Mouse (Mus musculus): ENCODE data around the gene Gnl1. TPM values are rescaled to one million over a fixed set of nuclear protein-coding genes. Genes with fewer than 3 reads are reported as not detected.
"Not testable (repeated sequence)": the region's sequence is repeated elsewhere in the genome, so short reads cannot be mapped to it uniquely, and the experiment has no call there.

Gene Gnl1
- polyA plus RNA-seq (2015; fragmentation: Nextera tagmentation; extraction: Ambion mirVana) = 60.8 and 65.1 TPM in 2 replicates

GRCm38 (mm10) chr17:35979401-35980362, at the start of gene Gnl1, which contains the start of gene Prr3:
TSS of gene Gnl1 (plus strand) at chr17:35979851.
TSS of gene Prr3 (minus strand) at chr17:35980236.
- peaks cover 48% of the 10 kb centered on the region for H3K36me3 ChIP-seq
- H3K9me3 ChIP-seq = no peaks in the 10 kb centered on the region
- peak within 1 kb of the TSS; percentile 89 for H3K4me2 ChIP-seq (replicated peaks)
- H3K4me3 ChIP-seq = peak within 1 kb of the TSS; percentile 87
- H3K27me3 ChIP-seq = no peaks in the 10 kb centered on the region
- peak within 1 kb of the TSS; percentile 90 for H3K27ac ChIP-seq
- H3K4me1 ChIP-seq = peaks cover 19% of the 10 kb centered on the region
- ATAC-seq (ENCODE audit: low FRiP score, low read depth) = peak; percentile 86
- under 1% methylated on average over 72 of the region's 109 CpGs for WGBS
- peak within 1 kb of the TSS; percentile 89 for H3K9ac ChIP-seq

GRCm38 (mm10) chr17:35930627-35931026, 49.0 kb upstream of the Gnl1 start:
- no peak overlapping the region for H3K9ac ChIP-seq
- no peaks in the 10 kb centered on the region for H3K9me3 ChIP-seq
- H3K4me2 ChIP-seq (replicated peaks) = no peak overlapping the region
- H3K4me1 ChIP-seq = no peaks in the 10 kb centered on the region
- no peak for ATAC-seq (ENCODE audit: low FRiP score, low read depth)
- peaks cover 58% of the 10 kb centered on the region for H3K36me3 ChIP-seq
- 96% methylated on average over 12 of the region's 12 CpGs for WGBS
- no peak overlapping the region for H3K27ac ChIP-seq
- H3K4me3 ChIP-seq = no peak overlapping the region
- no peaks in the 10 kb centered on the region for H3K27me3 ChIP-seq

GRCm38 (mm10) chr17:35932608-35933007, 47.0 kb upstream of the Gnl1 start:
- Histone ChIP-seq H3K4me3 (no peak overlapping the region), H3K9me3 (no peaks in the 10 kb centered on the region), H3K4me1 (no peaks in the 10 kb centered on the region), H3K36me3 (peaks cover 41% of the 10 kb centered on the region), H3K27ac (no peak overlapping the region), H3K27me3 (no peaks in the 10 kb centered on the region), H3K9ac (no peak overlapping the region), H3K4me2 (replicated peaks) (no peak overlapping the region)
- 96% methylated on average over 4 of the region's 4 CpGs for WGBS
- no peak for ATAC-seq (ENCODE audit: low FRiP score, low read depth)

- not testable (repeated sequence) for H3K4me2 ChIP-seq (replicated peaks); H3K4me1 ChIP-seq; H3K36me3 ChIP-seq; ATAC-seq (ENCODE audit: low FRiP score, low read depth); H3K27me3 ChIP-seq; H3K9me3 ChIP-seq; H3K27ac ChIP-seq; H3K9ac ChIP-seq; H3K4me3 ChIP-seq
- WGBS = 86% methylated on average over 14 of the region's 14 CpGs
Measured at GRCm38 (mm10) chr17:35935763-35936162, 43.9 kb upstream of the Gnl1 start.

GRCm38 (mm10) chr17:35937700-35938348, 41.8 kb upstream of the Gnl1 start:
- Histone ChIP-seq H3K27me3 (no peaks in the 10 kb centered on the region), H3K4me2 (replicated peaks) (no peak overlapping the region), H3K4me3 (no peak overlapping the region), H3K27ac (no peak overlapping the region), H3K4me1 (no peaks in the 10 kb centered on the region), H3K36me3 (no peaks in the 10 kb centered on the region), H3K9me3 (no peaks in the 10 kb centered on the region), H3K9ac (no peak overlapping the region)
- peak; percentile 48; the same call in 1 of the 2 replicates for ATAC-seq (ENCODE audit: low FRiP score, low read depth)
- 49% methylated on average over 2 of the region's 2 CpGs for WGBS

GRCm38 (mm10) chr17:35939108-35939507, 40.5 kb upstream of the Gnl1 start:
- 48% methylated on average over 2 of the region's 2 CpGs for WGBS
- Histone ChIP-seq H3K4me1 (no peaks in the 10 kb centered on the region), H3K9me3 (no peaks in the 10 kb centered on the region), H3K27me3 (no peaks in the 10 kb centered on the region), H3K36me3 (no peaks in the 10 kb centered on the region), H3K4me3 (no peak overlapping the region), H3K4me2 (replicated peaks) (no peak overlapping the region), H3K27ac (no peak overlapping the region), H3K9ac (no peak overlapping the region)
- no peak for ATAC-seq (ENCODE audit: low FRiP score, low read depth)

- no peak overlapping the region for H3K4me2 ChIP-seq (replicated peaks)
- no peak overlapping the region for H3K9ac ChIP-seq
- H3K4me1 ChIP-seq = no peaks in the 10 kb centered on the region
- 60% methylated on average over 1 of the region's 1 CpGs for WGBS
- H3K27me3 ChIP-seq = no peaks in the 10 kb centered on the region
- no peak overlapping the region for H3K27ac ChIP-seq
- ATAC-seq (ENCODE audit: low FRiP score, low read depth) = no peak
- H3K9me3 ChIP-seq = no peaks in the 10 kb centered on the region
- no peaks in the 10 kb centered on the region for H3K36me3 ChIP-seq
- H3K4me3 ChIP-seq = no peak overlapping the region
Measured at GRCm38 (mm10) chr17:35939941-35940340, 39.7 kb upstream of the Gnl1 start.

GRCm38 (mm10) chr17:35950946-35951345, 28.7 kb upstream of the Gnl1 start:
- not testable (repeated sequence) for H3K36me3 ChIP-seq; H3K4me2 ChIP-seq (replicated peaks); H3K9me3 ChIP-seq; H3K4me3 ChIP-seq; H3K27ac ChIP-seq; H3K9ac ChIP-seq; H3K27me3 ChIP-seq; H3K4me1 ChIP-seq; ATAC-seq (ENCODE audit: low FRiP score, low read depth)

GRCm38 (mm10) chr17:35952559-35952958, 27.1 kb upstream of the Gnl1 start:
- ATAC-seq (ENCODE audit: low FRiP score, low read depth); H3K27me3 ChIP-seq; H3K9ac ChIP-seq; H3K9me3 ChIP-seq; H3K4me3 ChIP-seq; H3K4me2 ChIP-seq (replicated peaks); H3K27ac ChIP-seq; H3K4me1 ChIP-seq: not testable (repeated sequence)
- H3K36me3 ChIP-seq = peaks cover 21% of the 10 kb centered on the region
- 86% methylated on average over 3 of the region's 3 CpGs for WGBS

- no peaks in the 10 kb centered on the region for H3K4me1 ChIP-seq
- ATAC-seq (ENCODE audit: low FRiP score, low read depth) = no peak
- no peak overlapping the region for H3K4me2 ChIP-seq (replicated peaks)
- H3K27me3 ChIP-seq = no peaks in the 10 kb centered on the region
- H3K9me3 ChIP-seq = no peaks in the 10 kb centered on the region
- H3K9ac ChIP-seq = no peak overlapping the region
- WGBS = 79% methylated on average over 8 of the region's 8 CpGs
- H3K4me3 ChIP-seq = no peak overlapping the region
- H3K36me3 ChIP-seq = peaks cover 43% of the 10 kb centered on the region
- no peak overlapping the region for H3K27ac ChIP-seq
Measured at GRCm38 (mm10) chr17:35954665-35955064, 25.0 kb upstream of the Gnl1 start.

- no peak for ATAC-seq (ENCODE audit: low FRiP score, low read depth)
- Histone ChIP-seq H3K27me3 (no peaks in the 10 kb centered on the region), H3K9ac (no peak overlapping the region), H3K9me3 (no peaks in the 10 kb centered on the region), H3K27ac (no peak overlapping the region), H3K4me3 (no peak overlapping the region), H3K36me3 (peaks cover 83% of the 10 kb centered on the region), H3K4me1 (no peaks in the 10 kb centered on the region), H3K4me2 (replicated peaks) (no peak overlapping the region)
- WGBS = 92% methylated on average over 15 of the region's 15 CpGs
Measured at GRCm38 (mm10) chr17:35958533-35959223, 21.0 kb upstream of the Gnl1 start.

- Histone ChIP-seq H3K9me3 (no peaks in the 10 kb centered on the region), H3K27me3 (no peaks in the 10 kb centered on the region), H3K4me2 (replicated peaks) (no peak overlapping the region), H3K9ac (no peak overlapping the region), H3K4me1 (peaks cover 3% of the 10 kb centered on the region), H3K4me3 (no peak overlapping the region), H3K27ac (no peak overlapping the region), H3K36me3 (peaks cover 85% of the 10 kb centered on the region)
- 82% methylated on average over 10 of the region's 10 CpGs for WGBS
- ATAC-seq (ENCODE audit: low FRiP score, low read depth) = no peak
Measured at GRCm38 (mm10) chr17:35963279-35963678, 16.4 kb upstream of the Gnl1 start.
